Mouse (Mus musculus) C2C12 (cell line): ENCODE measurements around the gene Fam122c. TPM values are rescaled to one million over a fixed set of nuclear protein-coding genes. Genes with fewer than 3 reads are reported as not detected.
"Not testable (repeated sequence)": the region's sequence is repeated elsewhere in the genome, so short reads cannot be mapped to it uniquely, and the experiment has no call there.

ENCODE experiments used
- H3K27me3 ChIP-seq: one replicate; pipeline ENCODE4 v1.6.1; 2011; ENCODE audit not compliant: control insufficient read depth, insufficient read depth, insufficient read length
- H3K36me3 ChIP-seq: one replicate; pipeline ENCODE4 v1.6.1; 2011; ENCODE audit not compliant: control insufficient read depth, insufficient read depth
- H3K4me3 ChIP-seq: one replicate; pipeline ENCODE4 v1.5.1; 2011; ENCODE audit warnings: mild to moderate bottlenecking, control low read depth; ENCODE audit not compliant: poor library complexity, insufficient read depth, severe bottlenecking
- H3K79me2 ChIP-seq: one replicate; pipeline ENCODE4 v1.6.1; 2011; ENCODE audit not compliant: control insufficient read depth, insufficient read depth
- H3K79me3 ChIP-seq: one replicate; pipeline ENCODE4 v1.6.1; 2011; ENCODE audit warnings: low read depth, control low read depth
- H3ac ChIP-seq: one replicate; pipeline ENCODE3; 2011; ENCODE audit warnings: low read depth; ENCODE audit not compliant: control insufficient read depth, insufficient read length
- CEBPB ChIP-seq: IDR thresholded peaks from one replicate; pipeline ENCODE4 v1.6.1; 2011; ENCODE audit warnings: low read depth, mild to moderate bottlenecking, control low read depth, moderate library complexity
- CTCF ChIP-seq: IDR thresholded peaks from one replicate; pipeline ENCODE4 v1.5.1; 2011; ENCODE audit not compliant: control insufficient read depth, insufficient read depth, insufficient read length
- FOSL1 ChIP-seq: IDR thresholded peaks from one replicate; pipeline ENCODE4 v1.8.0; 2011; ENCODE audit warnings: mild to moderate bottlenecking, low read length; ENCODE audit not compliant: poor library complexity, insufficient read depth, severe bottlenecking
- MAX ChIP-seq: IDR thresholded peaks from one replicate; pipeline ENCODE4 v1.6.1; 2011; ENCODE audit warnings: mild to moderate bottlenecking, control low read depth
- MYOD1 ChIP-seq: IDR thresholded peaks from one replicate; pipeline ENCODE4 v1.6.1; 2011; ENCODE audit warnings: low read depth; ENCODE audit not compliant: control insufficient read depth, insufficient read length
- MYOG ChIP-seq: IDR thresholded peaks from one replicate; pipeline ENCODE4 v1.6.1; 2011; ENCODE audit not compliant: control insufficient read depth, insufficient read length; ENCODE audit errors: extremely low read depth
- USF1 ChIP-seq: IDR thresholded peaks from one replicate; pipeline ENCODE4 v1.6.1; 2011; ENCODE audit warnings: low read depth, mild to moderate bottlenecking, control low read depth, moderate library complexity
- polyA plus RNA-seq: library from polyadenylated mRNA; unstranded; fragments of >200 nt; fragmentation: generic; extraction: Trizol; gene quantifications from one replicate; pipeline ENCODE4 v1.2.1, GENCODE M21; 2012; ENCODE audit warnings: missing spikeins

Fam122c gene
- polyA plus RNA-seq, 1 experiment, result not detected

GRCm38 (mm10) chrX:53240011-53240410, 33.2 kb upstream of the Fam122c start, which contains the start of gene Plac1:
Gene Plac1 (minus strand): TSS chrX:53240111.
- H3K27me3 ChIP-seq, result no peaks in the 10 kb centered on the region
- TF ChIP-seq USF1 (no peak), MAX (no peak)
- H3K36me3 ChIP-seq, result no peaks in the 10 kb centered on the region

GRCm38 (mm10) chrX:53255195-53255594, 18.0 kb upstream of the Fam122c start:
- no peaks in the 10 kb centered on the region for H3K79me3 ChIP-seq
- no peak overlapping the region for H3K4me3 ChIP-seq
- no peak overlapping the region for H3ac ChIP-seq
- no peaks in the 10 kb centered on the region for H3K27me3 ChIP-seq
- no peak for TF ChIP-seq MYOG
- no peak for TF ChIP-seq CEBPB
- no peak for TF ChIP-seq CTCF
- TF ChIP-seq USF1, result no peak
- H3K79me2 ChIP-seq, result no peaks in the 10 kb centered on the region
- H3K36me3 ChIP-seq, result no peaks in the 10 kb centered on the region

More at GRCm38 (mm10) chrX:53240011-53240410, 33.2 kb upstream of the Fam122c start, which contains the start of gene Plac1:
- no peaks in the 10 kb centered on the region for H3K79me2 ChIP-seq
- no peaks in the 10 kb centered on the region for H3K79me3 ChIP-seq
- no peak within 1 kb of the TSS for H3K4me3 ChIP-seq
- no peak within 1 kb of the TSS for H3ac ChIP-seq

- Histone ChIP-seq H3K79me3 (no peaks in the 10 kb centered on the region), H3K27me3 (no peaks in the 10 kb centered on the region), H3K36me3 (no peaks in the 10 kb centered on the region), H3ac (no peak overlapping the region), H3K79me2 (no peaks in the 10 kb centered on the region), H3K4me3 (no peak overlapping the region)
- TF ChIP-seq MYOD1, result no peak
- no peak for TF ChIP-seq MAX
- no peak for TF ChIP-seq FOSL1
- no peak for TF ChIP-seq USF1
- no peak for TF ChIP-seq CTCF
- TF ChIP-seq MYOG, result no peak
- TF ChIP-seq CEBPB, result no peak
Observed at GRCm38 (mm10) chrX:53266186-53266585, 7.0 kb upstream of the Fam122c start.

- H3K36me3 ChIP-seq, result no peaks in the 10 kb centered on the region
Observed at GRCm38 (mm10) chrX:53268856-53269255, 4.4 kb upstream of the Fam122c start.

GRCm38 (mm10) chrX:53269289-53270062, 3.7 kb upstream of the Fam122c start, which contains the start of gene Fam122b:
Gene Fam122b (minus strand): TSS chrX:53269805.
- Histone ChIP-seq H3K27me3 (no peaks in the 10 kb centered on the region), H3K4me3 (peak within 1 kb of the TSS; percentile 38), H3K79me3 (no peaks in the 10 kb centered on the region), H3K36me3 (no peaks in the 10 kb centered on the region), H3ac (peak within 1 kb of the TSS; percentile 82), H3K79me2 (no peaks in the 10 kb centered on the region)
- TF ChIP-seq MAX, result no peak
- TF ChIP-seq FOSL1, result no peak
- no peak for TF ChIP-seq MYOD1
- no peak for TF ChIP-seq CEBPB
- TF ChIP-seq USF1, result no peak

More at GRCm38 (mm10) chrX:53268856-53269255, 4.4 kb upstream of the Fam122c start:
- Histone ChIP-seq H3K79me2 (no peaks in the 10 kb centered on the region), H3K4me3 (peak overlapping the region; percentile 38), H3ac (peak overlapping the region; percentile 39), H3K27me3 (no peaks in the 10 kb centered on the region), H3K79me3 (no peaks in the 10 kb centered on the region)
- TF ChIP-seq USF1 (no peak), CEBPB (no peak), MAX (no peak), MYOD1 (no peak), CTCF (no peak), MYOG (no peak), FOSL1 (no peak)

GRCm38 (mm10) chrX:53270063-53270432, 3.2 kb upstream of the Fam122c start:
- H3ac ChIP-seq, result no peak overlapping the region
- no peak for TF ChIP-seq FOSL1
- no peak for TF ChIP-seq MYOD1
- no peak for TF ChIP-seq CTCF
- no peak for TF ChIP-seq MYOG
- TF ChIP-seq CEBPB, result no peak
- TF ChIP-seq MAX, result no peak
- no peak for TF ChIP-seq USF1
- H3K4me3 ChIP-seq, result no peak overlapping the region
- no peaks in the 10 kb centered on the region for H3K27me3 ChIP-seq
- H3K79me2 ChIP-seq, result no peaks in the 10 kb centered on the region
- no peaks in the 10 kb centered on the region for H3K79me3 ChIP-seq
- H3K36me3 ChIP-seq, result no peaks in the 10 kb centered on the region

- H3ac ChIP-seq, H3K79me3 ChIP-seq: not testable (repeated sequence)
Observed at GRCm38 (mm10) chrX:53271628-53272027, 1.6 kb upstream of the Fam122c start.

More at GRCm38 (mm10) chrX:53271628-53272027, 1.6 kb upstream of the Fam122c start:
- not testable (repeated sequence) for H3K4me3 ChIP-seq, H3K79me2 ChIP-seq, H3K27me3 ChIP-seq, H3K36me3 ChIP-seq
